Mouse (Mus musculus): ENCODE results near the gene Pde4d. TPM values are rescaled to one million over a fixed set of nuclear protein-coding genes. Genes with fewer than 3 reads are reported as not detected.

The Pde4d gene
- total and polyA plus RNA-seq, 3 experiments = 18.5 to 18.8 TPM; not detected in 1

DNA sequence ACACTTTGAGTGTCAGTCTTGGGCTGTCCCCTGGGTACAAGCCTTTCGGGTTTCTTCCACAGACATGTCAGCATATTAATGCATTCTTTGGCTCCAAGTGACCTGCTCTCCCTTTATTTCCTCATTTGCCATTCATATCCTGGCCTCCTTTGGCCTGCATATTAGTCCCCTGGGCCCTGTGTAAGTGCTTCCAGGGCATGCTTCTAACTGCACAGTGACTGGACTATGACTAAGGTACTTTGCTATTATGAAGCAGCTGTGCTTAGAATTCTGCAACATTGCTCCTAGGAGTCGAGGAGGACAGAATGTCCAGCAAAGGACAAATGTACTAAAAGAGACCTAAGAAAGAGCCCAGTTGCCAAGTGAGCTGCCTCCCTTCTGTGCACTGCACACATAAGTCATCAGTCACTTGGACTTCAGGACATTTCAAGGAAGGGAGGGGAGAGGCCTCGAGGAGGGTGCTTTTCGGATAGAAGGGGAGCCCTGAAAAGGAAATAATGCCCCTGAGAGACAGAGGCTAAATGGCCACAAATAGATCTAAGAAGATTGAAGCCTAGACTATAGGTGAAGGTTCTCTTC, 616.9 kb downstream of the Pde4d start:
- DNase-seq (ENCODE audit: low read depth, low spot score) = no peak
- no peak overlapping the region for H3K9ac ChIP-seq (ENCODE audit: control insufficient read depth, low read depth, low read length, poor library complexity, severe bottlenecking)
- TF ChIP-seq POLR2AphosphoS5 (IDR thresholded peaks at IDR 0.05; ENCODE audit: borderline replicate concordance, low read depth, low read length) (no peak), MEF2A (IDR thresholded peaks at IDR 0.05; ENCODE audit: extremely low read depth, insufficient replicate concordance, low read depth, low read length, poor library complexity, severe bottlenecking) (no peak), MYB (IDR thresholded peaks at IDR 0.05; ENCODE audit: low read depth, low read length) (no peak), HCFC1 (IDR thresholded peaks at IDR 0.05; ENCODE audit: low read depth, low read length) (no peak), NELFE (IDR thresholded peaks at IDR 0.05; ENCODE audit: low read depth, low read length) (no peak), UBTF (IDR thresholded peaks at IDR 0.05; ENCODE audit: borderline replicate concordance, insufficient read depth, low read depth, low read length) (no peak), GATA1 (IDR thresholded peaks at IDR 0.05; ENCODE audit: low read depth, low read length) (no peak), NRF1 (IDR thresholded peaks at IDR 0.05; ENCODE audit: insufficient read depth, low read depth, low read length, poor library complexity, severe bottlenecking) (no peak)
- no peak overlapping the region for H3K27ac ChIP-seq (ENCODE audit: control insufficient read depth, low read depth, low read length)
- no peak overlapping the region for H3K4me3 ChIP-seq (ENCODE audit: control insufficient read depth in 1 of 2, insufficient read depth in 1 of 2, low read depth in 2 of 2, low read length in 2 of 2)
- no peaks in the 10 kb centered on the region for H3K36me3 ChIP-seq (ENCODE audit: control insufficient read depth in 1 of 2, insufficient read depth in 2 of 2, low read length in 2 of 2)
- H3K9me3 ChIP-seq (replicated peaks; ENCODE audit: insufficient read depth, low read length) = no peaks in the 10 kb centered on the region
- H3K4me1 ChIP-seq (ENCODE audit: control insufficient read depth in 1 of 2, insufficient read depth in 2 of 2, low read length in 2 of 2) = no peaks in the 10 kb centered on the region
- H3K79me2 ChIP-seq (ENCODE audit: control insufficient read depth, insufficient read depth, low read length, poor library complexity) = no peaks in the 10 kb centered on the region
- no peaks in the 10 kb centered on the region for H3K27me3 ChIP-seq (ENCODE audit: control insufficient read depth in 1 of 2, insufficient read depth in 2 of 2, low read length in 2 of 2)

DNA sequence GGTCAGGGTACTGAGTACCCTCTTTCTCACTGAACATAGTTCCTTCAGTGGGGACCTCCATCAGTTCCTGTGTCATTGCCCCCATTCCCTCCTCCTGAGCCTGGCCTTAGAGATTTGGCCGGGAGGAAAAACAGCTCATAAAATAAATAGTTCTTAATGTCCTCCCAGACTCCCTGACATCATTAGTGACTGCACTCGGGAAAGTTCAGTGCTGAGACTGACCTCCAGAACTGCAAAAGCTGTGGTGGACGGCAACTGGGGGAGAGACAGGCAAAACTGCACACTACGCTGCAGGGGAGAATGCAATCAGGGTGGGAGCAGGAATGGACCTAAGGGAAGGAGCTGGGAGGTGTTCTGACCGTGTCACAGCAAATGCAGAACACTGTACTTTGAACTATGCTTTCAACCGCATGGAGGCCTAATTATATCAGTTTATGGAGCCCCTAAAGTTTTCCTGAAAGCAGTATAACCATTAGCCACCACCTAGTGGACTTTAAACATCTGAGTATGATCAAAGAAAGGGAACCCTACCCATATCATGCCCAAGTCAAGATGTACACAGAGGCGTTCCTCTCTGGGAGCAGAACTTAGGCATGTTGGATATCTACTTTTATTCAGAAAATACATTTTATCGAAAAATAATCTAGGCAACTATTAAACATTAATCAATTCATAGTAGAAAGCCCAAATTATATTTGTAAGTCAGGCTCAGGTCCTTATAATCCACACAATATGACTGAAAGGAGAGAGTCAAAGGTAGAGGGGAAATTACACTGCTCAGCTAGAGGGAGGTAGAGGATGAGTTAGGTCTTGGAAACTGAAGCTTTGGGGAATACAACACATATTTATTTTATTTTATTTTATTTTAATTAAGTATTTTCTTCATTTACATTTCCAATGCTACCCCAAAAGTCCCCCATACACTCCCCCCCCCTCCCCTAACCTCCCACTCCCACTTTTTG, 618.8 kb downstream of the Pde4d start:
- Histone ChIP-seq H3K36me3 (ENCODE audit: control insufficient read depth in 1 of 2, insufficient read depth in 2 of 2, low read length in 2 of 2) (no peaks in the 10 kb centered on the region), H3K9ac (ENCODE audit: control insufficient read depth, low read depth, low read length, poor library complexity, severe bottlenecking) (no peak overlapping the region), H3K79me2 (ENCODE audit: control insufficient read depth, insufficient read depth, low read length, poor library complexity) (no peaks in the 10 kb centered on the region), H3K27me3 (ENCODE audit: control insufficient read depth in 1 of 2, insufficient read depth in 2 of 2, low read length in 2 of 2) (no peaks in the 10 kb centered on the region), H3K27ac (ENCODE audit: control insufficient read depth, low read depth, low read length) (no peak overlapping the region), H3K4me1 (ENCODE audit: control insufficient read depth in 1 of 2, insufficient read depth in 2 of 2, low read length in 2 of 2) (no peaks in the 10 kb centered on the region; a peak in 1 of 4 replicates), H3K4me3 (ENCODE audit: control insufficient read depth in 1 of 2, insufficient read depth in 1 of 2, low read depth in 2 of 2, low read length in 2 of 2) (no peak overlapping the region), H3K9me3 (replicated peaks; ENCODE audit: insufficient read depth, low read length) (no peaks in the 10 kb centered on the region)
- DNase-seq (ENCODE audit: low read depth, low spot score) = no peak
- TF ChIP-seq MEF2A (IDR thresholded peaks at IDR 0.05; ENCODE audit: extremely low read depth, insufficient replicate concordance, low read depth, low read length, poor library complexity, severe bottlenecking) (no peak), TCF12 (IDR thresholded peaks at IDR 0.05; ENCODE audit: low read depth, low read length) (no peak), GATA1 (IDR thresholded peaks at IDR 0.05; ENCODE audit: low read depth, low read length) (no peak), ZKSCAN1 (IDR thresholded peaks at IDR 0.05; ENCODE audit: low read depth, low read length) (no peak), SIN3A (IDR thresholded peaks at IDR 0.05; ENCODE audit: low read length) (no peak), SMC3 (IDR thresholded peaks at IDR 0.05; ENCODE audit: low read depth, low read length) (no peak)

All from MEL (cell line).